Mouse (Mus musculus) MEL (cell line): ENCODE measurements around the gene Soat2. TPM values are rescaled to one million over a fixed set of nuclear protein-coding genes. Genes with fewer than 3 reads are reported as not detected.

Source experiments
- DNase-seq: peaks from one replicate; pipeline ENCODE4 v3.0.0; 2011; ENCODE audit warnings: low read depth, low spot score
- H3K27ac ChIP-seq: 2 replicates; pipeline ENCODE4 v1.5.1; 2012; ENCODE audit warnings: low read depth, mild to moderate bottlenecking, control low read depth, low read length, moderate library complexity; ENCODE audit not compliant: control insufficient read depth
- H3K27me3 ChIP-seq, 2 experiments: fragments of 150-350 bp in 1 of 2; sonication (generic) in 1 of 2; 2 replicates each; pipeline ENCODE4 v1.6.1; 2012; ENCODE audit warnings: low read length in 2 of 2, mild to moderate bottlenecking in 2 of 2, improper control_type of control experiment in 1 of 2, moderate library complexity in 1 of 2; ENCODE audit not compliant: insufficient read depth in 2 of 2, control insufficient read depth in 1 of 2
- H3K36me3 ChIP-seq, 2 experiments: 2 replicates each; pipeline ENCODE4 v1.6.1; 2012 to 2014; ENCODE audit warnings: low read length in 2 of 2, improper control_type of control experiment in 1 of 2, inconsistent platforms in 1 of 2, mild to moderate bottlenecking in 1 of 2; ENCODE audit not compliant: insufficient read depth in 2 of 2, control insufficient read depth in 1 of 2
- H3K4me1 ChIP-seq, 2 experiments: fragments of 150-350 bp in 1 of 2; sonication (generic) in 1 of 2; 2 replicates each; pipeline ENCODE4 v1.6.1; 2012; ENCODE audit warnings: low read length in 2 of 2, improper control_type of control experiment in 1 of 2, mild to moderate bottlenecking in 1 of 2; ENCODE audit not compliant: insufficient read depth in 2 of 2, control insufficient read depth in 1 of 2
- H3K4me3 ChIP-seq, 2 experiments: fragments of 150-350 bp in 1 of 2; sonication (generic) in 1 of 2; 2 replicates each; pipeline ENCODE4 v1.5.1; 2012; ENCODE audit warnings: low read depth in 2 of 2, low read length in 2 of 2, mild to moderate bottlenecking in 2 of 2, moderate library complexity in 2 of 2, control low read depth in 1 of 2, improper control_type of control experiment in 1 of 2; ENCODE audit not compliant: control insufficient read depth in 1 of 2, insufficient read depth in 1 of 2
- H3K79me2 ChIP-seq: 2 replicates; pipeline ENCODE4 v1.6.1; 2012; ENCODE audit warnings: mild to moderate bottlenecking, low read length, moderate library complexity; ENCODE audit not compliant: control insufficient read depth, poor library complexity, insufficient read depth
- H3K9ac ChIP-seq: 2 replicates; pipeline ENCODE4 v1.6.1; 2012; ENCODE audit warnings: low read depth, mild to moderate bottlenecking, control low read depth, low read length, moderate library complexity; ENCODE audit not compliant: control insufficient read depth, poor library complexity, severe bottlenecking
- H3K9me3 ChIP-seq: fragments of 150-350 bp; sonication (generic); replicated peaks from 2 replicates; pipeline ENCODE4 v1.6.1; 2012; ENCODE audit warnings: mild to moderate bottlenecking, low read length, improper control_type of control experiment, moderate library complexity; ENCODE audit not compliant: insufficient read depth
- BHLHE40 ChIP-seq: IDR thresholded peaks from 2 replicates; pipeline ENCODE4 v1.6.1; 2012; ENCODE audit warnings: low read depth, mild to moderate bottlenecking, inconsistent platforms, low read length, improper control_type of control experiment, borderline replicate concordance
- CTCF ChIP-seq, 3 experiments: IDR thresholded peaks in 2 of 3; conservative IDR thresholded peaks in 1 of 3; 2 replicates each; pipeline ENCODE4 v1.5.1; 2011 to 2012; ENCODE audit warnings: low read length in 3 of 3, low read depth in 2 of 3, mild to moderate bottlenecking in 2 of 3, improper control_type of control experiment in 1 of 3, inconsistent platforms in 1 of 3, mixed read lengths in 1 of 3, moderate library complexity in 1 of 3; ENCODE audit not compliant: control insufficient read depth in 1 of 3, insufficient read depth in 1 of 3, poor library complexity in 1 of 3, severe bottlenecking in 1 of 3
- ELF1 ChIP-seq: IDR thresholded peaks from 2 replicates; pipeline ENCODE4 v1.6.1; 2014; ENCODE audit warnings: low read depth, mild to moderate bottlenecking, inconsistent platforms, low read length, improper control_type of control experiment, moderate library complexity
- GABPA ChIP-seq: IDR thresholded peaks from 2 replicates; pipeline ENCODE4 v1.6.1; 2012; ENCODE audit warnings: low read depth, mild to moderate bottlenecking, inconsistent platforms, low read length, improper control_type of control experiment, moderate library complexity
- HCFC1 ChIP-seq: IDR thresholded peaks from 2 replicates; pipeline ENCODE4 v1.6.1; 2012; ENCODE audit warnings: low read depth, mild to moderate bottlenecking, inconsistent platforms, low read length, improper control_type of control experiment, moderate library complexity
- JUND ChIP-seq: IDR thresholded peaks from 2 replicates; pipeline ENCODE4 v1.6.1; 2011; ENCODE audit warnings: low read depth, mild to moderate bottlenecking, improper control_type of control experiment, low read length
- KAT2A ChIP-seq: conservative IDR thresholded peaks from 2 replicates; pipeline ENCODE4 v1.6.1; 2012; ENCODE audit warnings: low read depth, low read length, improper control_type of control experiment, inconsistent platforms
- MAX ChIP-seq: IDR thresholded peaks from 2 replicates; pipeline ENCODE4 v1.6.1; 2011; ENCODE audit warnings: low read length, improper control_type of control experiment
- MAZ ChIP-seq: IDR thresholded peaks from 2 replicates; pipeline ENCODE4 v1.6.1; 2012; ENCODE audit warnings: low read depth, mild to moderate bottlenecking, inconsistent platforms, low read length, improper control_type of control experiment
- MXI1 ChIP-seq: IDR thresholded peaks from 2 replicates; pipeline ENCODE4 v1.6.1; 2011; ENCODE audit warnings: mild to moderate bottlenecking, low read depth, low read length, improper control_type of control experiment
- MYB ChIP-seq: IDR thresholded peaks from 2 replicates; pipeline ENCODE4 v1.6.1; 2011; ENCODE audit warnings: mild to moderate bottlenecking, low read depth, low read length, improper control_type of control experiment
- NELFE ChIP-seq: IDR thresholded peaks from 2 replicates; pipeline ENCODE4 v1.6.1; 2011; ENCODE audit warnings: low read depth, low read length, improper control_type of control experiment
- POLR2AphosphoS2 ChIP-seq: IDR thresholded peaks from 2 replicates; pipeline ENCODE4 v1.6.1; 2011; ENCODE audit warnings: low read length, improper control_type of control experiment
- POLR2AphosphoS5 ChIP-seq: IDR thresholded peaks from 2 replicates; pipeline ENCODE4 v1.6.1; 2012; ENCODE audit warnings: low read depth, borderline replicate concordance, mild to moderate bottlenecking, inconsistent platforms, low read length, moderate library complexity, mixed read lengths
- SIN3A ChIP-seq: IDR thresholded peaks from 2 replicates; pipeline ENCODE4 v1.6.1; 2012; ENCODE audit warnings: low read length, improper control_type of control experiment, inconsistent platforms
- TAL1 ChIP-seq: IDR thresholded peaks from 2 replicates; pipeline ENCODE4 v1.6.1; 2012; ENCODE audit warnings: mild to moderate bottlenecking, inconsistent platforms, low read length, moderate library complexity, mixed read lengths
- TBP ChIP-seq: IDR thresholded peaks from 2 replicates; pipeline ENCODE4 v1.8.0; 2011; ENCODE audit warnings: low read depth, low read length, improper control_type of control experiment
- TCF12 ChIP-seq: IDR thresholded peaks from 2 replicates; pipeline ENCODE4 v1.6.1; 2014; ENCODE audit warnings: low read depth, mild to moderate bottlenecking, inconsistent platforms, low read length, improper control_type of control experiment, moderate library complexity
- USF2 ChIP-seq, 2 experiments: IDR thresholded peaks; 2 replicates each; pipeline ENCODE4 v1.6.1; 2011 to 2012; ENCODE audit warnings: improper control_type of control experiment in 2 of 2, low read length in 2 of 2, borderline replicate concordance in 1 of 2, inconsistent platforms in 1 of 2, low read depth in 1 of 2, mild to moderate bottlenecking in 1 of 2; ENCODE audit not compliant: insufficient read depth in 1 of 2
- ZKSCAN1 ChIP-seq: IDR thresholded peaks from 2 replicates; pipeline ENCODE4 v1.6.1; 2012; ENCODE audit warnings: low read depth, mild to moderate bottlenecking, inconsistent platforms, low read length, improper control_type of control experiment, moderate library complexity
- ZMIZ1 ChIP-seq: IDR thresholded peaks from 2 replicates; pipeline ENCODE4 v1.6.1; 2012; ENCODE audit warnings: low read depth, mild to moderate bottlenecking, inconsistent platforms, low read length, improper control_type of control experiment, moderate library complexity
- polyA plus RNA-seq, 2 experiments: library from polyadenylated mRNA; stranded (reverse) in 1 of 2; unstranded in 1 of 2; fragments of >175 nt in 1 of 2; fragments of >200 nt in 1 of 2; gene quantifications; 2 replicates each; pipeline versions ENCODE4 v1.2.1 to v1.2.4; 2012; ENCODE audit warnings: low replicate concordance in 2 of 2, low read depth in 1 of 2; ENCODE audit not compliant: insufficient read length in 2 of 2, insufficient read depth in 1 of 2, missing spikeins in 1 of 2
- total RNA-seq: library from RNA; depleted of rRNA; stranded (reverse); fragments of 300-350 nt; gene quantifications from 2 replicates; pipeline ENCODE4 v1.2.3, GENCODE M21; 2012

The Soat2 gene
- total and polyA plus RNA-seq, 3 experiments: 20.0 to 44.8 TPM; not detected in 1

DNA sequence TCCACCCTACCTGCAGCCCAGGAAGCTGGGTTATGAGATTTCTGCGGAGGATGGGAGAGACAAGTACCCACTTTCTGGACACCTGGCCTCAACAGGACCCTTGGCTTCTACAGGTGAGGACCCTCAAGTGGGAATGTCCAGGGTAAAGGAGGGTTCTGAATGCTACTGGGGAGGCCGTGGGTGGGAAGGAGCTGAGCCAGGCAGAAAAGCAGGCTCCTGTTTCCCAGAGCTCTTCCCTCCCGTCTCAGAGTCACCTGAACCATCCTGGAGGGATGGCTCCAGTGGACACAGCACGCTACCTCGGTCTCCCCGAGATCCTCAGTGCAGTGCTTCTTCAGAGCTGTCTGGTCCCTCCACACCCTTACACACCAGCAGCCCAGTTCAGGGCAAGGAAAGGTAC is 38.1 kb upstream of the Soat2 start:
- Histone ChIP-seq H3K9me3 (no peaks in the 10 kb centered on the region), H3K79me2 (no peaks in the 10 kb centered on the region), H3K36me3 (peaks cover 0 to 5% of the 10 kb centered on the region in 2 experiments; a peak in 3 of 4 replicates), H3K27me3 (no peaks in the 10 kb centered on the region), H3K27ac (no peak overlapping the region), H3K4me3 (no peak overlapping the region), H3K4me1 (peaks cover 12 to 13% of the 10 kb centered on the region in 2 experiments), H3K9ac (no peak overlapping the region)
- no peak for DNase-seq
- TF ChIP-seq JUND (no peak), TBP (no peak), KAT2A (no peak), TCF12 (no peak), MYB (no peak), SIN3A (no peak), HCFC1 (no peak)

DNA sequence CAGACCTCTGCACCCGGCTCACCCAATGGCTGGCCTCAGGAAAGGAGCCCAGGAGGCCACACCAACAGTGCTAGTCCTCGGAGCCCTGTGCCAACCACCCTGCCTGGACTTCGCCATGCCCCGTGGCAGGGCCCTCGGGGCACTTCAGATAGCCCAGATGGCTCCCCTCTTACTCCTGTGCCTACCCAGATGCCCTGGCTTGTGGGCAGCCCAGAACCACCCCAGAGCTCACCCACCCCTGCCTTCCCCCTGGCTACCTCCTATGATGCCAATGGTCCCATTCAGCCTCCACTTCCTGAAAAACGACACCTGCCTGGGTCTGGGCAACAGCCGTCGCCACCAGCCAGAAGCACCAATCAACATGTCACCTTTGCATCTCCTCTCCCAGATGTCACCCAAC is 37.5 kb upstream of the Soat2 start:
- Histone ChIP-seq H3K4me1 (peaks cover 7 to 10% of the 10 kb centered on the region in 2 experiments), H3K27ac (no peak overlapping the region), H3K9ac (no peak overlapping the region), H3K79me2 (no peaks in the 10 kb centered on the region), H3K9me3 (no peaks in the 10 kb centered on the region), H3K4me3 (no peak overlapping the region), H3K36me3 (peaks cover 2 to 3% of the 10 kb centered on the region in 2 experiments; a peak in 3 of 4 replicates), H3K27me3 (no peaks in the 10 kb centered on the region)
- TF ChIP-seq CTCF (IDR thresholded peaks at IDR 0.05 in 2 of 3, conservative IDR thresholded peaks at IDR 0.05 in 1 of 3; ENCODE audit: control insufficient read depth in 1 of 3, insufficient read depth in 1 of 3, low read depth in 2 of 3, low read length in 3 of 3, poor library complexity in 1 of 3, severe bottlenecking in 1 of 3): no peak
- TF ChIP-seq MAX: no peak
- TF ChIP-seq BHLHE40: no peak
- TF ChIP-seq TAL1: no peak
- no peak for TF ChIP-seq MXI1
- no peak for TF ChIP-seq POLR2AphosphoS2
- no peak for TF ChIP-seq NELFE
- DNase-seq: no peak

DNA sequence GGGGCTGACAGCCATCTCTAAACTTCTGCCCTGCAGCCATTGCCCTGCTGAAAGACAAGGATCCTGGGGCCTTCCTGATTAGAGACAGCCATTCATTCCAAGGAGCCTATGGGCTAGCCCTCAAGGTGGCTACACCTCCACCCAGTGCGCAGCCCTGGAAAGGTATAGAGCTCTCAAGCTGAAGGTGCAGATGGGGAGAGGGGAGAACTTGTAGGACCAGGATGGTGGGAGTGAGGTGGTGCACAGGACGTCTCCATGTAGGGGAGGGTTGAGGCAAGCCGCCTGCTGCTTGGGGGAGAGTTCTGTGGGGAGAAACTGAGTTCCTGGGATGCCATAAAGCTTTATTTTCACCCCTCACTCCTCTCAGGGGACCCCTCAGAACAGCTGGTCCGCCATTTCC is 36.7 kb upstream of the Soat2 start:
- Histone ChIP-seq H3K36me3 (peaks cover 0 to 2% of the 10 kb centered on the region in 2 experiments; a peak in 2 of 4 replicates), H3K9me3 (no peaks in the 10 kb centered on the region), H3K4me1 (peaks cover 2 to 3% of the 10 kb centered on the region in 2 experiments; a peak in 1 of 4 replicates), H3K79me2 (no peaks in the 10 kb centered on the region), H3K9ac (no peak overlapping the region), H3K27ac (no peak overlapping the region), H3K4me3 (no peak overlapping the region), H3K27me3 (no peaks in the 10 kb centered on the region)
- DNase-seq: no peak
- no peak for TF ChIP-seq ZKSCAN1
- no peak for TF ChIP-seq TBP
- no peak for TF ChIP-seq MAZ
- TF ChIP-seq TAL1: no peak
- no peak for TF ChIP-seq ZMIZ1
- no peak for TF ChIP-seq BHLHE40
- TF ChIP-seq POLR2AphosphoS5: no peak
- TF ChIP-seq JUND: no peak
- no peak for TF ChIP-seq USF2 (IDR thresholded peaks at IDR 0.05; ENCODE audit: borderline replicate concordance in 1 of 2, insufficient read depth in 1 of 2, low read depth in 1 of 2, low read length in 2 of 2)
- TF ChIP-seq ELF1: no peak
- TF ChIP-seq NELFE: no peak
- TF ChIP-seq GABPA: no peak
- TF ChIP-seq KAT2A: no peak
